Mouse (Mus musculus) lung, embryonic 16.5 days (tissue): ENCODE measurements around the gene Unkl. TPM values are rescaled to one million over a fixed set of nuclear protein-coding genes. Genes with fewer than 3 reads are reported as not detected.

Experiments used
- microRNA-seq: library from miRNA; unstranded; fragments of <30 nt; microRNA quantifications from one replicate; pipeline ENCODE4, GENCODE M21; 2016
- polyA plus RNA-seq: library from polyadenylated mRNA; unstranded; fragments of >200 nt; fragmentation: Nextera tagmentation; extraction: Ambion mirVana; gene quantifications from 2 replicates; pipeline ENCODE4 v1.2.1, GENCODE M21; 2015

Unkl gene
- polyA plus RNA-seq, 1 experiment from 2014 or later = 10.8 TPM

Small RNA genes within 50 kb of the gene (microRNA-seq; reads per million reads assigned to microRNA genes)
- gene Mir3547 = not detected

Other genes starting within 250 kb of the Unkl start
- 141 and 148 TPM in 2 replicates for gene Jpt2, start 227.7 kb upstream of the Unkl start, polyA plus RNA-seq
- 5.0 and 5.7 TPM in 2 replicates for gene Cramp1l, start 172.6 kb upstream of the Unkl start, polyA plus RNA-seq
- gene Ift140, start 172.3 kb upstream of the Unkl start, polyA plus RNA-seq = 16.8 and 17.1 TPM in 2 replicates
- 108 and 122 TPM in 2 replicates for gene Tmem204, start 104.8 kb upstream of the Unkl start, polyA plus RNA-seq
- gene Telo2, start 72.4 kb upstream of the Unkl start, polyA plus RNA-seq = 42.4 and 49.6 TPM in 2 replicates
- 0.19 TPM in 1 of 2 replicates, not detected in the other for gene Ptx4, start 67.6 kb upstream of the Unkl start, polyA plus RNA-seq
- 22.1 and 22.5 TPM in 2 replicates for gene Clcn7, start 55.0 kb upstream of the Unkl start, polyA plus RNA-seq
- 0.73 and 1.1 TPM in 2 replicates for gene Ccdc154, start 25.9 kb upstream of the Unkl start, polyA plus RNA-seq
- gene Gm38655, start 12.9 kb upstream of the Unkl start, polyA plus RNA-seq = 11.5 and 13.1 TPM in 2 replicates
- gene BC003965, start 3.8 kb upstream of the Unkl start, polyA plus RNA-seq = 28.9 and 30.9 TPM in 2 replicates
- 48.3 and 51.2 TPM in 2 replicates for gene Gnptg, start 51.7 kb downstream of the Unkl start, polyA plus RNA-seq
- gene Tsr3, start 51.8 kb downstream of the Unkl start, polyA plus RNA-seq = 43.4 and 43.6 TPM in 2 replicates
- gene Baiap3, start 68.0 kb downstream of the Unkl start, polyA plus RNA-seq = 1.3 and 1.6 TPM in 2 replicates
- gene Ube2i, start 86.2 kb downstream of the Unkl start, polyA plus RNA-seq = 625 and 662 TPM in 2 replicates
- gene Prss34, start 110.0 kb downstream of the Unkl start, polyA plus RNA-seq = 0.80 and 0.82 TPM in 2 replicates
- not detected in 2 replicates for gene Prss28, start 120.2 kb downstream of the Unkl start, polyA plus RNA-seq
- gene Prss29, start 130.3 kb downstream of the Unkl start, polyA plus RNA-seq = not detected in 2 replicates
- 0.26 and 0.54 TPM in 2 replicates for gene Tpsab1, start 157.2 kb downstream of the Unkl start, polyA plus RNA-seq
- gene Tpsb2, start 177.9 kb downstream of the Unkl start, polyA plus RNA-seq = 6.1 and 11.1 TPM in 2 replicates
- gene Tpsg1, start 180.9 kb downstream of the Unkl start, polyA plus RNA-seq = 0.31 and 0.43 TPM in 2 replicates
- 1.5 and 2.0 TPM in 2 replicates for gene Cacna1h, start 245.4 kb downstream of the Unkl start, polyA plus RNA-seq